Mouse (Mus musculus) midbrain, embryonic 15.5 days (tissue): ENCODE results near the gene Pdcd7. TPM values are rescaled to one million over a fixed set of nuclear protein-coding genes. Genes with fewer than 3 reads are reported as not detected.

Experiments used
- ATAC-seq: fragments of 200-750 bp; cut with Nextera tagmentation; replicated peaks from 2 replicates; pipeline ENCODE4 v1.8.0; 2017; ENCODE audit warnings: moderate TSS enrichment
- H3K27ac ChIP-seq: fragments of 300-500 bp; sonication (generic); 2 replicates; pipeline ENCODE4 v1.5.1; 2015; ENCODE audit warnings: mild to moderate bottlenecking, inconsistent platforms
- H3K27me3 ChIP-seq: fragments of 300-500 bp; sonication (generic); replicated peaks from 2 replicates; pipeline ENCODE4 v1.6.1; 2015; ENCODE audit warnings: inconsistent platforms
- H3K36me3 ChIP-seq: fragments of 300-500 bp; sonication (generic); replicated peaks from 2 replicates; pipeline ENCODE4 v1.6.1; 2015; ENCODE audit warnings: inconsistent platforms
- H3K4me1 ChIP-seq: fragments of 300-500 bp; sonication (generic); 2 replicates; pipeline ENCODE4 v1.6.1; 2015; ENCODE audit warnings: inconsistent platforms
- H3K4me2 ChIP-seq: fragments of 300-500 bp; sonication (generic); 2 replicates; pipeline ENCODE4 v1.6.1; 2015; ENCODE audit warnings: inconsistent platforms, mild to moderate bottlenecking, moderate library complexity
- H3K4me3 ChIP-seq: fragments of 300-500 bp; sonication (generic); 2 replicates; pipeline ENCODE4 v1.5.1; 2015; ENCODE audit warnings: mild to moderate bottlenecking, inconsistent platforms
- H3K9ac ChIP-seq: fragments of 300-500 bp; sonication (generic); 2 replicates; pipeline ENCODE4 v1.6.1; 2015; ENCODE audit warnings: mild to moderate bottlenecking, inconsistent platforms
- H3K9me3 ChIP-seq: fragments of 300-500 bp; sonication (generic); 2 replicates; pipeline ENCODE4 v1.6.1; 2016; ENCODE audit warnings: inconsistent platforms
- WGBS: fragments of 180-500 bp; shearing (Covaris S2); methylation state at CpG from one replicate; pipeline ENCODE4 v1.1.7; 2015; ENCODE audit warnings: mixed read lengths; 5-methylcytosine and 5-hydroxymethylcytosine counted together
- polyA plus RNA-seq: library from polyadenylated mRNA; unstranded; fragments of >200 nt; fragmentation: Nextera tagmentation; extraction: Ambion mirVana; gene quantifications from 2 replicates; pipeline ENCODE4 v1.2.1, GENCODE M21; 2015

Gene Pdcd7
- 8.1 and 9.5 TPM in 2 replicates for polyA plus RNA-seq

- peaks cover 31% of the 10 kb centered on the region for H3K4me1 ChIP-seq
- WGBS = under 1% methylated on average over 58 of the region's 59 CpGs
- peak; percentile 98 for ATAC-seq
- peak within 1 kb of the TSS; percentile 83 for H3K9ac ChIP-seq
- H3K4me3 ChIP-seq = peak within 1 kb of the TSS; percentile 95
- H3K27ac ChIP-seq = peak within 1 kb of the TSS; percentile 92
- no peaks in the 10 kb centered on the region for H3K36me3 ChIP-seq
- H3K9me3 ChIP-seq = no peaks in the 10 kb centered on the region
- peak within 1 kb of the TSS; percentile 98 for H3K4me2 ChIP-seq
- H3K27me3 ChIP-seq = no peaks in the 10 kb centered on the region
Measured at GRCm38 (mm10) chr9:65345854-65346475, at the start of gene Pdcd7. TSS of gene Pdcd7 (plus strand) at chr9:65346104.

- WGBS = 100% methylated on average over 2 of the region's 2 CpGs
- Histone ChIP-seq H3K27ac (no peak overlapping the region), H3K4me2 (no peak overlapping the region), H3K4me1 (peaks cover 26% of the 10 kb centered on the region), H3K4me3 (no peak overlapping the region), H3K9me3 (no peaks in the 10 kb centered on the region), H3K36me3 (peaks cover 4% of the 10 kb centered on the region; the same call in 1 of the 2 replicates), H3K9ac (no peak overlapping the region), H3K27me3 (no peaks in the 10 kb centered on the region)
- ATAC-seq = no peak
Measured at GRCm38 (mm10) chr9:65297056-65297455, 48.8 kb upstream of the Pdcd7 start.

DNA sequence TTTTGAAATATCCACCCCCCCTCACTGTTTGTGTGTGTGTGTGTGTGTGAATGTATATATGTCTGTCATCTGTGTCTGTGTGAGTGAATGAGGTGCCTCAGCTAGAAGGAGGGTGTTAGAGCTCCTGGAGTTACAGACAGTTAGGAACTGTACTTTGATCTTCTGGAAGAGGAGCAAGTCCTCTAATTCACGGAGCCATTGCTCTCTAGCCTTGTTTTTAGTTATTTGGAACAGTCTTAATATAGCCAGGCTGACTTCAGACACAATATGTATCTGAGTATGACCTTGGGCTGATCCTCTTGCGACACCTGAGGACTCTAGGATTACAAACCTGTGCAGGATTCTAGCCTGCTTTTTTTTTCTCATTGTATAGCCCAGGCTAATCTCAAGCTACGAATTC, 47.1 kb upstream of the Pdcd7 start:
- no peaks in the 10 kb centered on the region for H3K27me3 ChIP-seq
- no peak overlapping the region for H3K4me2 ChIP-seq
- H3K36me3 ChIP-seq = peaks cover 18% of the 10 kb centered on the region
- no peak overlapping the region for H3K9ac ChIP-seq
- no peak for ATAC-seq
- H3K9me3 ChIP-seq = no peaks in the 10 kb centered on the region
- no peak overlapping the region for H3K4me3 ChIP-seq
- peaks cover 19% of the 10 kb centered on the region for H3K4me1 ChIP-seq
- no peak overlapping the region for H3K27ac ChIP-seq
- 84% methylated on average over 3 of the region's 3 CpGs for WGBS

GRCm38 (mm10) chr9:65299650-65300049, 46.3 kb upstream of the Pdcd7 start:
- Histone ChIP-seq H3K27me3 (no peaks in the 10 kb centered on the region), H3K9ac (no peak overlapping the region), H3K27ac (no peak overlapping the region), H3K4me2 (no peak overlapping the region), H3K9me3 (no peaks in the 10 kb centered on the region), H3K4me3 (no peak overlapping the region), H3K36me3 (peaks cover 18% of the 10 kb centered on the region), H3K4me1 (peaks cover 19% of the 10 kb centered on the region)
- WGBS = 99% methylated on average over 7 of the region's 7 CpGs
- no peak for ATAC-seq

DNA sequence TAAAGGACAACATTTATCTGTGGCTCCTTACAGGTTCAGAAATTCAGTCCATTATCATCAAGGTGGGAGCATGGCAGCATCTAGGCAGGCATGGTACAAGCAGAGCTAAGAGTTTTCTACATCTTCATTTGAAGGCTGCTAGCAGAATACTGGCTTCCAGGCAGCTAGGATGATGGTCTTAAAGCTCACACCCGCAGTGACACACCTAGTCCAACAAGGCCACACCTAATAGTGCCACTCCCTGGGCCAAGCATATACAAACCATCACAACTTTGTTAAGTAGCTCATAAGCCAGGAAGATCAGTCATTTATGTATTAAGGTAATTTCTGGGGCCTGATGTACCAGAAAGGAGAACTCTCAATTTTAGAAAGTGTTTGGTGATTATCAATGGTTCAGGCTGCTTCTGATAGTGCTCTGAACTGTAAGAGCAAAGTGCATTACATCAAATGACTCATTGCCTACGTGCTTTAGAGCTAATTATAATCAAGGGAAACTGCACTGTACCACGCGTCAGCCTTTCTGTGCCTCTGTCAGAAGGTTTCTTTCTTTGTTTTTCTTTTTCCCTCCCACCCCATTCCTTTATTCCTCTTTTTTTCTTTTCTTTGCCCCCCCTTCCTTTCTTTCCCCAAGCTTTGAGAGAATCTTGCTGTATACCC, 43.4 kb upstream of the Pdcd7 start:
- Histone ChIP-seq H3K4me2 (no peak overlapping the region), H3K4me1 (no peaks in the 10 kb centered on the region), H3K27me3 (no peaks in the 10 kb centered on the region), H3K27ac (no peak overlapping the region), H3K9ac (no peak overlapping the region), H3K9me3 (no peaks in the 10 kb centered on the region), H3K36me3 (peaks cover 18% of the 10 kb centered on the region), H3K4me3 (no peak overlapping the region)
- 94% methylated on average over 4 of the region's 4 CpGs for WGBS
- no peak for ATAC-seq

DNA sequence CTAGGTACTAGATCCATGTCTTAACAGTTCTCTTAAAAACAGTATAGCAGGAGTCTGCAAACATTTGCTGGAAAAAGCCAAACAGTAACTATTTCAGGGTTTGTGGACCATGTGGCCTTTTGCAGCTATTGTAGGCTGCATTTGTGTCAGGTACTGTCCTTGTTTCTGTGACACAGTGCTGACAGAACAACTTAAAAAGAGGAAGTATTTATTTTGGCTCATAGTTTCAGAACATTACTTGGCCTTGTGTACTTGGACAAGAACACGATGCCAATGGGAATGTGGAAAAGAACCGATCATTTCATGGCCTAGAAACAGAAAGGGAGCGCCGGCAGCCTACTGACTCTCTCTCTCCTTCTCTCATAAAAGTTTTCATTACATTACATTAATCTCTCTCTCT, 42.3 kb upstream of the Pdcd7 start:
- no peak overlapping the region for H3K9ac ChIP-seq
- H3K4me1 ChIP-seq = no peaks in the 10 kb centered on the region
- 89% methylated on average over 4 of the region's 4 CpGs for WGBS
- H3K4me2 ChIP-seq = no peak overlapping the region
- H3K36me3 ChIP-seq = peaks cover 22% of the 10 kb centered on the region
- ATAC-seq = no peak
- H3K27me3 ChIP-seq = no peaks in the 10 kb centered on the region
- H3K4me3 ChIP-seq = no peak overlapping the region
- no peaks in the 10 kb centered on the region for H3K9me3 ChIP-seq
- no peak overlapping the region for H3K27ac ChIP-seq

- ATAC-seq = no peak
- WGBS = 82% methylated on average over 4 of the region's 4 CpGs
- Histone ChIP-seq H3K36me3 (peaks cover 26% of the 10 kb centered on the region), H3K27ac (no peak overlapping the region), H3K27me3 (no peaks in the 10 kb centered on the region), H3K4me3 (no peak overlapping the region), H3K9ac (no peak overlapping the region), H3K4me1 (no peaks in the 10 kb centered on the region), H3K9me3 (no peaks in the 10 kb centered on the region), H3K4me2 (no peak overlapping the region)
Measured at GRCm38 (mm10) chr9:65304300-65304699, 41.6 kb upstream of the Pdcd7 start.

DNA sequence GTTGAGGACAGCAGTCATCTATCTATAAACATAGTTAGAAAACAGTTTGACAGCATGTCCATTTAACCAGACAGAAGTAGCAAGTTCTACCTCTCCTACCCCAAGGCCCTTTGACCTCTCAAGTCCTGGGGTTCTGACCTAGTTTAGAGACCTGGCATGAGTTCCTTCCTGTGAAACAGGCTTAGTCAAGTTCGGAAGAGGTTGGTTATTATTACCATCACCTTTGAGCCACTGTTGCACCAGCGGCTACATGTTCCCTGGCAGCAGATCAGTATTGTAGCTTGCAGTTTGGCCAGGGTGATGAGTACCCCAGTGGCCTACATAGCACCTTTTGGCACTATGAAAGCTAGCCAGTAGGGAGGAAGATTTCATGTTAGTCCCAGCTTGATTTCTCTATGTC, 39.2 kb upstream of the Pdcd7 start:
- Histone ChIP-seq H3K4me1 (no peaks in the 10 kb centered on the region), H3K27me3 (no peaks in the 10 kb centered on the region), H3K9me3 (no peaks in the 10 kb centered on the region), H3K9ac (no peak overlapping the region), H3K4me2 (no peak overlapping the region), H3K27ac (no peak overlapping the region), H3K4me3 (no peak overlapping the region), H3K36me3 (peaks cover 26% of the 10 kb centered on the region)
- ATAC-seq = no peak
- 94% methylated on average over 2 of the region's 2 CpGs for WGBS

DNA sequence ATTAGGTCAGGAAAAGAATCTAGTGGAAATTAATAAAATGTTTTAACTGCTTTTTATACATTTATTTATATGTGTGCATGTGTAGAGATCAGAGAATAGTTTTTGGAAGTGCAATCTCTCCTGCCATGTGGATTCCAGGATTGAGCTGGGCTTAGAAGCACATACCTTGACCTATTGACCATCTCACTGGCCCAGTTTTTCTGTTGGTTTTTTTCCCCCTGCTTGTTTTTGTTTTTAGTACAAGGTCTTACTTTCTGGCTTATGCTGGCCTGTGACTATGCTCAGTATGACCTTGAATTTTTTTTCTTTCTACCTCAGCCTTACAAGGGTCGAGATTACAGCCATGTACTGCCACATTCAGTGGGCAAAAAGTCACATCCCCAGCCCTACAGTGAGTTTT, 37.9 kb upstream of the Pdcd7 start:
- WGBS = 97% methylated on average over 1 of the region's 1 CpGs
- peaks cover 28% of the 10 kb centered on the region for H3K36me3 ChIP-seq
- no peak overlapping the region for H3K9ac ChIP-seq

DNA sequence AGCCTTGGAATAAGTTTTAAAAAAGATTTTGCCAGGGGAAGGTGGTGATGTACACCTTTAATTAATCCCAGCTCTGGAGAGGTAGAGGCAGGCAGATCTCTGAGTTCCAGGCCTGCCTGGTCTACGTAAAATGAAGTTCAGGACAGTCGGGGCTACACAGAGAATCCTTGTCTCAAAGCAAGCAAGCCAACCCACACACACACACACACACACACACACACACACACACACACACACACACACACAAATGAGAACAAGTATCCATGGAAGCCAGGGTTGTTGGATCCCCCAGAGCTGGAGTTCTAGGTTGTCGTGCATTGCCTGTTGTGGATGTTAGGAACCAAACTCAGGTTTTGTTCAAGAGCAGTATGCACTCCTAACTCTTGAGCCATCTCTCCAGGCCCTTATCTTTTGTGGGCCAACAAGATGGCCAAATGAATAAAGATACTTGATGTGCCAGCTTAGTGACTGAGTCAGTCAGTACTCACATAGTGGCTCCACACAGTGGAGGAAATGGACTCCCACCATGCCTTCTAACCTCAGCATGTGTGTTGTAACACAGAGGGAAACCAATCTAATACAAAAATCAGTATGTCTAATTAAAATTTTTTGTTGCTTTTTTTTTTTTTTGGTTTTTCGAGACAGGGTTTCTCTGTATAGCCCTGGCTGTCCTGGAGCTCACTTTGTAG, 33.1 kb upstream of the Pdcd7 start:
- 93% methylated on average over 4 of the region's 4 CpGs for WGBS
- Histone ChIP-seq H3K4me2 (no peak overlapping the region), H3K9ac (no peak overlapping the region), H3K27me3 (no peaks in the 10 kb centered on the region), H3K4me1 (no peaks in the 10 kb centered on the region), H3K4me3 (no peak overlapping the region), H3K27ac (no peak overlapping the region), H3K36me3 (peaks cover 34% of the 10 kb centered on the region), H3K9me3 (no peaks in the 10 kb centered on the region)
- ATAC-seq = no peak

More for the DNA sequence above, 37.9 kb upstream of the Pdcd7 start:
- Histone ChIP-seq H3K4me3 (no peak overlapping the region), H3K27me3 (no peaks in the 10 kb centered on the region), H3K4me1 (no peaks in the 10 kb centered on the region), H3K27ac (no peak overlapping the region), H3K4me2 (no peak overlapping the region), H3K9me3 (no peaks in the 10 kb centered on the region)
- ATAC-seq = no peak

- no peaks in the 10 kb centered on the region for H3K9me3 ChIP-seq
- H3K27ac ChIP-seq = no peak overlapping the region
- no peak overlapping the region for H3K4me2 ChIP-seq
- no peaks in the 10 kb centered on the region for H3K4me1 ChIP-seq
- no peaks in the 10 kb centered on the region for H3K27me3 ChIP-seq
- no peak overlapping the region for H3K9ac ChIP-seq
- WGBS = 100% methylated on average over 1 of the region's 1 CpGs
- no peak overlapping the region for H3K4me3 ChIP-seq
- peaks cover 35% of the 10 kb centered on the region for H3K36me3 ChIP-seq
- no peak for ATAC-seq
Measured at GRCm38 (mm10) chr9:65313846-65314245, 32.1 kb upstream of the Pdcd7 start.

DNA sequence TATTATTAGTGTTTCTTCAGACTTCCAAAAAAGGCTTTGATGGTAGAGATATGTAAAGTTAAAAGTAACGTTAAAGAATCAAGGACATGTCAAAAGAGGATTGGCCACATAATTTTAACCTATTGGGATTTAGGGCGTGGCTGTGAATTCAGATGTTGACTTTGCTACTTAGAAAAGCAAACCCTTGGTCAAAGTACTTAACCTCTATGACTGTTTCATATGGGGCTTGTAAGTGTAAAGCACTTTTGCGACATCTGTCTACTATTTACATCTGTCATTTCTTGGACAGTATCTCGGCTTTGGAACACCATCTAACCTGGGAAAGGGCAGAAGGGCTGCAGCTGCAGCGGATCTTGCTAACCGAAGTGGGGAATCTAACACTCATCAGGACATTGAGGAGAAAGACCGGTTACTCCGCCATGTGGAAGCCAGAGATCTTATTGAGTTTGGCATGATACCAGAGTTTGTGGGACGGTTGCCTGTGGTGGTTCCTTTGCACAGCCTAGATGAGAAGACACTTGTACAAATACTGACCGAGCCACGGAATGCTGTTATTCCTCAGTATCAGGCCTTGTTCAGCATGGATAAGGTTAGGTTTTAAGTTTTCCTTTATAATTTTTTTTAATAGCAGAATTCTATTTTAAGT, 23.5 kb upstream of the Pdcd7 start:
- Histone ChIP-seq H3K4me3 (no peak overlapping the region), H3K9ac (no peak overlapping the region), H3K4me2 (no peak overlapping the region), H3K27ac (no peak overlapping the region), H3K36me3 (peaks cover 47% of the 10 kb centered on the region), H3K4me1 (no peaks in the 10 kb centered on the region), H3K27me3 (no peaks in the 10 kb centered on the region), H3K9me3 (no peaks in the 10 kb centered on the region)
- 91% methylated on average over 11 of the region's 11 CpGs for WGBS
- ATAC-seq = no peak
